Mouse (Mus musculus): ENCODE measurements around the gene Il1rl2. TPM values are rescaled to one million over a fixed set of nuclear protein-coding genes. Genes with fewer than 3 reads are reported as not detected.
A peak's percentile ranks its signal among the peaks of the same experiment; 100 is the strongest.

Gene Il1rl2
- 1 to 10 TPM in 1 of 2 experiments, under 1 TPM in 1; 0.86 to 1.1 TPM for total RNA-seq (2021)
- long read RNA-seq, experiment 1, partial matches to known transcripts: 0 of 1 reads
- long read RNA-seq, experiment 1, other reads (novel, unspliced or antisense): 0 of 1 reads
- long read RNA-seq, experiment 2: 0 reads

- Histone ChIP-seq H3K4me3 (peak within 1 kb of the TSS; percentile 68), H3K27ac (peak within 1 kb of the TSS; percentile 72)
- DNase-seq: peak; percentile 28
These were observed at the start of gene Il1rl2 for GRCm38 (mm10) chr1:40324457-40324856. TSS of gene Il1rl2 (plus strand) at chr1:40324610.

DNA sequence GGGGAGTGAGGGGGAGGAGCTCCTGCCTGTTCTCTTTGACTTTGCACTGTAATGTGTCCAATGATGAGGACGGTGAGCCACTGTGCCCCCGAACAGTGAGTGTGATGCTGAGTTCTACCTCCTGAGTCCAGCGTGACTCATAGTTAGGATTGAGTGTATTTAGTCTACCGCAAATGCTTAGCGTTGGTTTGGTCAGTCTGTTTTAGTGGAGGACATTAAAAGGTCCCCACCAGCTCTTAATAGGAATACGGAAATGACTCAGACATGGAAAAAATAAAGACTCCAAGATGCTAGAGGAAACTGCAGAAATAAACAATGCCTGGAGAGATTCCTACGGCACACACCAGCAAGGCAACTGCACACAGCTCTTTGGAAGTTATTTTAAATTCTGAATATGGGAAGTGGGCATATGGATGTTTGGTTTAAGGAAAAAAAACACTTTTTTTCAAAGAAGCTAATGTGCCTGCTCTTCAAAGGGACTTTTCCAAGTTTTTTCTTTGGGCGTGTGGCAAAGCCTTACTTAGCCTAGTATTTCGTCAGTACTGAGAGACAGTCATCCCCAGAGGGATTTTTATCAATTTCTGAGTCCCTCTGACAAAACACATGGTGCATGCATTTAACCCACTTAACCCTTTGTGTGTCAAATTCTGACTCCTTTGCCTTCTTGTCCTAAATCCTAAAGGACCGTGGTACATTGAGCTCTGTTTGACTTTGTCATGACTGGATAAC is 49.0 kb upstream of the Il1rl2 start:
- peak overlapping the region; percentile 32 for H3K4me3 ChIP-seq
- H3K27ac ChIP-seq: peak overlapping the region; percentile 44
- DNase-seq: no peak
- TF ChIP-seq CTCF (IDR thresholded peaks at IDR 0.05): no peak
- intact Hi-C loops (cut with DNase I): no loop called here

More at GRCm38 (mm10) chr1:40324457-40324856, at the start of gene Il1rl2:
- TF ChIP-seq CTCF (IDR thresholded peaks at IDR 0.05): no peak
- intact Hi-C loops (cut with DNase I): no loop called here

DNA sequence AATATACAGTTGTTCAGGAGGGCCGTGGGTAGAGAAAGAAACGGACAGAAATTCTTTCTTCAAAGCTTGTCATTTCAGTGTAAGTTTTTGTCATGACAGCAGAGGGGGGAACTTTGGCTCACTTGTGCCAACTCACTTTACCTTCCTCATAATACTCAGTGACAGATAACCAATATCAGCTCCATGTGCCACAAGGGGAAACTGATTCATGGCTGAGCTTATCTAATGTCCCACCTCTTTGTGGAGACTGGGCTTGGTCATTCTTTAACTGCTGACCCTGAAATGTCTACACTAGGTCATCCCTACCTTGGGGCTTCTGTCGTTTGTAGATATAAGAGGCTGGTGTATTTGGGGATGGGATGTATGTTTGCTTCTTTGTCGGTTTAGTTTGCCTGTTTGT is 46.5 kb upstream of the Il1rl2 start:
- Histone ChIP-seq H3K4me3 (no peak overlapping the region), H3K27ac (no peak overlapping the region)
- no peak for DNase-seq
- intact Hi-C loops (cut with DNase I): no loop called here
- no peak for TF ChIP-seq CTCF (IDR thresholded peaks at IDR 0.05)

DNA sequence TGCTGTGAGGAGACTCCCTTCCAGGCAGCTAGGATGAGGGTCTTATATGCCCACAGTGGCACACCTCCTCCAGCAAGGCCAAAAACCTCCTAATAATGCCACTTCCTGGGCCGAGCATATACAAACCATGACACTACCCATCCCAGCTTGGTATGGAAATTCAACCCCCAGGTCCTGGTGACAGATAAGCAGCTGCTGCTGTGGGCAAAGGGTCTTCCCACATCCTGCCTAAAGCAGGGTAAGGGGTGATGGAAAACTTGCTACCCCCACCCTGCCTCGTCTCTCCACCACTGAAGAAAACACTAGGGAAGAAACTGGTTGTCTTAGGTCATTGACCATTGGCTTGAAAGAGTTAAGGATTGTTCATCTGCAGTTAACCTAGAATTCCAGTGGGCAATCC is 45.7 kb upstream of the Il1rl2 start:
- Histone ChIP-seq H3K27ac (no peak overlapping the region), H3K4me3 (no peak overlapping the region)
- no peak for TF ChIP-seq CTCF (IDR thresholded peaks at IDR 0.05)
- DNase-seq: no peak
- intact Hi-C loops (cut with DNase I): no loop called here

- Histone ChIP-seq H3K4me3 (no peak overlapping the region), H3K27ac (no peak overlapping the region)
- intact Hi-C loops (cut with DNase I): no loop called here
- no peak for DNase-seq
- no peak for TF ChIP-seq CTCF (IDR thresholded peaks at IDR 0.05)
These were observed 45.1 kb upstream of the Il1rl2 start for GRCm38 (mm10) chr1:40279182-40279743.

DNA sequence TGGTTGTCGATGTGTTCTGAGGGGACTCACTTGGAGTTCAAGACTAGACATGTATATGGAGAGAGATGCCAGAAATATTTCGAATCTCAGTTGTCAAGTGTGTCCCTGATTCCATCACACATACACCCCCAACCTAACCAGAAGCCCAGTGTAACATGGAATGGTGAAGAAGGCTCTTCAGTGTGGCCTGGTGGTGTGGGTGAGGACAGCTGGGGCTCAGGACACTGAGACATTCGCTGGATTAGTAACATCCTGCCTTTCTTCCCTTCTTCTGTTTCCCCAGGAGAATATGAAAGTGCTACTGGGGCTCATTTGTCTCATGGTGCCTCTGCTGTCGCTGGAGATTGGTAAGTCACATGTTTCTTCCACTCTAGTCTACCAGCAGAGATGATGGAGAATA is 42.5 kb upstream of the Il1rl2 start:
- Histone ChIP-seq H3K4me3 (no peak overlapping the region), H3K27ac (no peak overlapping the region)
- intact Hi-C loops (cut with DNase I): no loop called here
- TF ChIP-seq CTCF (IDR thresholded peaks at IDR 0.05): no peak
- no peak for DNase-seq

DNA sequence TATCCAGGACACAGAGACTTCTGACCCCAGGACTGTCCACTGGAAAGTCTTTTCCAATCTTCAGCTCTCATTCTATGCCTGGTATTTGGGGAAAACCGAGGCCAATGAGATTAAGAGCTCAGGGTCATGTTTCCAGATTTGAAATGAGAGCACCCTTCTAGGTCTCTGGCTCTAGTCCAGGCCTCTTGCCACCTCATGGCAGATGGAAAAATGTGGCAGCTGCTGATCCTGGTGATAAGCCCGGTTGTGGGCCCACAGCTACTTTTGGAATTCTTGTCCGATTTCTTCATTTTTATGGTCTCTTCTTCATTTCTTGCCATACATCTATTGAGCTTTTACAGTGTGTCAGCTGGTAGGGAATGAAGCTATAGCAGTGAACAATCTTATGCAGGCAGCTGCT is 42.0 kb upstream of the Il1rl2 start:
- TF ChIP-seq CTCF (IDR thresholded peaks at IDR 0.05): no peak
- intact Hi-C loops (cut with DNase I): no loop called here
- Histone ChIP-seq H3K4me3 (no peak overlapping the region), H3K27ac (no peak overlapping the region)
- no peak for DNase-seq

GRCm38 (mm10) chr1:40283995-40284394 is 40.4 kb upstream of the Il1rl2 start:
- Histone ChIP-seq H3K4me3 (no peak overlapping the region), H3K27ac (no peak overlapping the region)
- intact Hi-C loops (cut with DNase I): no loop called here
- TF ChIP-seq CTCF (IDR thresholded peaks at IDR 0.05): no peak
- no peak for DNase-seq

- intact Hi-C loops (cut with DNase I): no loop called here
- Histone ChIP-seq H3K27ac (no peak overlapping the region), H3K4me3 (no peak overlapping the region)
- no peak; the same call in 1 of the 2 replicates for TF ChIP-seq CTCF (IDR thresholded peaks at IDR 0.05)
- DNase-seq: no peak
These were observed 33.7 kb upstream of the Il1rl2 start for GRCm38 (mm10) chr1:40290489-40291255.

DNA sequence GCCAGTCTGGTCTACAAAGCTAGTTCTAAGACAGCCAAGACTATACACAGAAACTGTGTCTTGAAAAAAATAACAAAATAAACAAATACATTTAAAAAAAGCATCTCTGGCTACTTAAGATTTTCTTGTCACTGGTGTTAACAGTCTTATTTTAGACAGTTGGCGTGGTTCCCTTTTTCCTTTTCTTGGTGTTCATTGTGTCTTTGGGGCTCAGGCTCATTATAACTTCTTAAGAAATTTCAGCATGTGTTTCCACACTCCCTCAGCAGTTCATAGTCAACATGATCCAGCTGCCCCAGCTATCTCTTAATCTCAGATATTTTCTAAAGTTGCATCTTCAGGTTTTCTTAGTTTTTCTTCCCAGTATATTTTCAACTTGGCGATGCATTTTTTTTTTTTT is 32.2 kb upstream of the Il1rl2 start:
- no peak for TF ChIP-seq CTCF (IDR thresholded peaks at IDR 0.05)
- intact Hi-C loops (cut with DNase I): no loop called here
- Histone ChIP-seq H3K27ac (no peak overlapping the region), H3K4me3 (no peak overlapping the region)
- no peak for DNase-seq

GRCm38 (mm10) chr1:40293891-40294290 is 30.5 kb upstream of the Il1rl2 start:
- no peak overlapping the region for H3K27ac ChIP-seq
- TF ChIP-seq CTCF (IDR thresholded peaks at IDR 0.05): peak; percentile 44
- intact Hi-C loops (cut with DNase I): no loop called here
- no peak for DNase-seq
- no peak overlapping the region for H3K4me3 ChIP-seq

DNA sequence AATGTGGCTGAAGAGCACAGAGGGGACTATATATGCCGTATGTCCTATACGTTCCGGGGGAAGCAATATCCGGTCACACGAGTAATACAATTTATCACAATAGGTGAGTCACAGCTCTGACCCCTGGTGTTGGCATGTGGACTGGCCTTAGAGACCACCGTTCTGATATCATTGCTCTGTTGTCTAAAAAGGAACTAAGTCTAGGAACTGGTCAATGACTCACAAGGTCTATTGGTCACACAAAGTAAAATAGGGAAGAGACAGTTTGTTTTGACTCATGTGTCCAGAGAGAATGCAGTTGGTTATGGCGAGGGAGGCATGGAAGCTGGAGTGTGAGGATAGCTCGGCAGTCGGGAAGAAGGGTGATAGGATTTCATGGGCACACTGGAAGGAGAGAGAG is 29.6 kb upstream of the Il1rl2 start:
- intact Hi-C loops (cut with DNase I): no loop called here
- no peak for TF ChIP-seq CTCF (IDR thresholded peaks at IDR 0.05)
- no peak overlapping the region for H3K27ac ChIP-seq

GRCm38 (mm10) chr1:40298053-40298452 is 26.4 kb upstream of the Il1rl2 start:
- intact Hi-C loops (cut with DNase I): no loop called here
- no peak for TF ChIP-seq CTCF (IDR thresholded peaks at IDR 0.05)
- Histone ChIP-seq H3K27ac (no peak overlapping the region), H3K4me3 (no peak overlapping the region)
- DNase-seq: no peak

More for the DNA sequence above, 29.6 kb upstream of the Il1rl2 start:
- DNase-seq: no peak
- no peak overlapping the region for H3K4me3 ChIP-seq
